Mouse (Mus musculus) granulocyte monocyte progenitor cell, adult 5-6 weeks (primary cell): ENCODE measurements around the gene Apol8. TPM values are rescaled to one million over a fixed set of nuclear protein-coding genes. Genes with fewer than 3 reads are reported as not detected.
A peak's percentile ranks its signal among the peaks of the same experiment; 100 is the strongest.

ENCODE experiments used
- ATAC-seq: replicated peaks from 2 replicates; pipeline ENCODE4 v1.8.0; 2016; ENCODE audit warnings: mild to moderate bottlenecking, moderate TSS enrichment, inconsistent platforms; ENCODE audit not compliant: poor library complexity, severe bottlenecking
- total RNA-seq, 2 experiments: library from RNA; stranded (forward) in 1 of 2; stranded (reverse) in 1 of 2; fragments of 200-712, 200-1000 nt in 1 of 2; fragments of >200 nt in 1 of 2; fragmentation: Nextera tagmentation in 1 of 2; gene quantifications; 2 replicates each; pipeline ENCODE4 v1.2.3; 2014 to 2017

Apol8 gene
- total RNA-seq, 2 experiments from 2014 or later = not detected

DNA sequence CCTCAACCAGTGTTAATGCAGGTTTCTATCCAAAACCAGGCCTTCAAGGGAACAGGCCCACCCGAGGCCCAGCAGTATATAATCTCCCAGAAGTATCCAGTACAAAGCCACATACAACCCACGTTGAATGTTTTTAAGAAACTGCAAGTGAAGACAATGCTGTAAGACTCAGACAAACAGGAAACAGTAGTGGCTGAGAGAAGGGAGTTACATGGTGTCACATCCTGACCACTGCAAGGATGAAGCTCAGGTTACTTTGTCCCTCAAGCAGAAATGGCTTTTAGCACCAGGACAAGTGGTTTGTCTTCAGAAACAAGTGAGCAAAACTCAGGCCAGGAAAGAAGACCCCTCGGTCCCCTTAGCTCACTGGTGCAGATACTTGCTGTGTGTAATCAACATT, 32.4 kb upstream of the Apol8 start:
- ATAC-seq = no peak

DNA sequence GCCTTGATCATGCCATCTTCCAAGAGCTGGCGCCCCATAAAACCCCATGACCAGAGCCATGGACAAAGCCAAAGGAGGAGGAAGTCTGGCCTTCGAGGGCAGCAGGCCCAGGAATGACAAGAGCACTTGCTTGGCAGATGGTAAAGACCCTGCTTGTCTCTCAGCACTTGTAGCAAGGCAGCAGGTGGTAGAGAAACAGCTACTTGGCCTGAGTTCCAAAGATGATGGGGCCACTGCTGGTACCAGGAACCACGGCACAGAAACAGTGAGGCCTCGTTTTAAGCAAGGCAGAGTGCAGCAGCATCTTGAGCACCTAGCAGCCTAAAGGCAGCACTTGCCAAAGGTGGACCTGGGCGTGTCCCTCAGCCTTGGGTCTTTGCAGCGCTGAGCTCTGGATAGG, 31.6 kb upstream of the Apol8 start:
- ATAC-seq = no peak

DNA sequence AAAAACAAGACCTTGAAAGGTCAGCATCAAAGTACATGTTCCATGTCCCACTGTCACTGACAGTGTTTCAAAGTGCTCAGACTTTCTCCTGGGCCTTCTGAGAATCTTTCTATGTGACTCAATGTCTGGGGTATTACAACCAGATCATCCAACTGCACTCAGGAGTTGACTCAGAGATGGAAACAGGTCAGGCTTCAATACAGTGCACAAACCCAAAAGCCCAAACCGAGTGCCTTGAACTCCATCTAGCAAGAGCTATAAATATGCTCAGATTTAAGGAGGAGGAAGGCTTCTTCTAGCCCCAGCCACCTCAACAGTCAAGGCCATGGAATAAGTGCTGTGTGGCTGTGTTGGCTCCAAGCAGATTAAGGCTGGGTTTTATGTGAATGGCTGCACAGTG, 29.0 kb upstream of the Apol8 start:
- no peak for ATAC-seq

DNA sequence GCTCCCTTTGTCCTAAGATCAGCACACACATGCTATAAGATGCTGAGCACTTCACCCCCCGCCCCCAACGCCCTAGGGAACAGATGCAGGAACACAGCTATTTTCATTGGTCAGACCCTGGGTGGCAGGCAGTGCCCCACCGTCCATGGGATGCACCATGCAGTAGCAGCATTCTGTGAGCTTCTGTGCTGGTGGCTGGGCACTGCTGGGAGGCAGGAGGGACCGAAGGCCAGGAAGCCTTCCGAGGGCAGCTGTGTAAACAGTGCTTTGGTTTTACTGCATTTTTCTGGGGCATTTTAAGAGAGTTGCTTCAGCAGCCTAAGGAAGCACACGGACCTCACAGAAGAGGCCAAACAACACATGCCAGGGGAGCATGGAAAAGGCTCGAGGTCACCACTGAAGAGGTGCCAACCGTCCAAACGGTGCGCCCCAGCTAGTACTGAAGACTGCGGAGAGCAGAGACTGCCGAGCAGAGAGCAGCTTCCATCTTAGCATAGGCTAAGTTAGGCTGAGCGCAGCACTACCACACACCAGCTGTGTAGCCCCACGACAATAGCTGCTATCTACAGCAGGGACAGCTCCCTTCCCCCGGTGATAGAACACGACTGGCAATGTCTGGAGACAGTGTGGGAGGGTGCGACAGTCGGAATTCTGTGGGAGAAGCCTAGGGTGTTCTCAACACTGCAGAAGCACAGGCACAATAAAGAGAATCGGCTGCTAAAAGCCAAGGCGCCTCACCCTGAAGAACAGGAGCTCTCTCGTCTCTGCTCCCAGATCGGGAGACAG, 27.4 kb upstream of the Apol8 start:
- no peak for ATAC-seq

DNA sequence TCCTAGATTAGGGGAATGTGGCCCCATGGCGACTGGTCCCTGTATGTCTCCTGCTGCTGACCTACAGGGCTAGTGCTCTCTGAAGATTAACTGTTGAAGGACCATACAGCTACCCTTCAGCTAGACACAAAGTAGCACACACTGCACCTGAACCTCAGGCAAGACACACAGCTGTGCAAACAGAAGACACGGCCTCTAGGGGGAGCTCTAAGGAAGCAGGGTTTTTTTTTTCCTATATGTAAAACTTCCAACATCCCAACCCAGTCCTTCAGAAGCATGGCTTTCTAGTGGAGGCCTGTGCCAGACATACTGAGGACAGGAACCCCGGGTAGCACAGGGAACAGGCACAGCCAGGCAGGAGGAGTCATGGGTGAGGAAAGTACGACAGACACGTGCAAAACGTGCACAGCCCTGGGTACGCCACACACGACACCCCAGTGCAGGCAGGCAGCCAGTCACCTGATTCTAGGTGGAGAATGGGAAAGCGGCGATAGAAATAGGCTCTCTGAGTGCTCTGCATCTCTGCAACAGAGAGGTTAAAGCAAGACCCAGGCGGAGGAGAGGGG, 25.7 kb upstream of the Apol8 start:
- peak; percentile 12; the same call in 1 of the 2 replicates for ATAC-seq

DNA sequence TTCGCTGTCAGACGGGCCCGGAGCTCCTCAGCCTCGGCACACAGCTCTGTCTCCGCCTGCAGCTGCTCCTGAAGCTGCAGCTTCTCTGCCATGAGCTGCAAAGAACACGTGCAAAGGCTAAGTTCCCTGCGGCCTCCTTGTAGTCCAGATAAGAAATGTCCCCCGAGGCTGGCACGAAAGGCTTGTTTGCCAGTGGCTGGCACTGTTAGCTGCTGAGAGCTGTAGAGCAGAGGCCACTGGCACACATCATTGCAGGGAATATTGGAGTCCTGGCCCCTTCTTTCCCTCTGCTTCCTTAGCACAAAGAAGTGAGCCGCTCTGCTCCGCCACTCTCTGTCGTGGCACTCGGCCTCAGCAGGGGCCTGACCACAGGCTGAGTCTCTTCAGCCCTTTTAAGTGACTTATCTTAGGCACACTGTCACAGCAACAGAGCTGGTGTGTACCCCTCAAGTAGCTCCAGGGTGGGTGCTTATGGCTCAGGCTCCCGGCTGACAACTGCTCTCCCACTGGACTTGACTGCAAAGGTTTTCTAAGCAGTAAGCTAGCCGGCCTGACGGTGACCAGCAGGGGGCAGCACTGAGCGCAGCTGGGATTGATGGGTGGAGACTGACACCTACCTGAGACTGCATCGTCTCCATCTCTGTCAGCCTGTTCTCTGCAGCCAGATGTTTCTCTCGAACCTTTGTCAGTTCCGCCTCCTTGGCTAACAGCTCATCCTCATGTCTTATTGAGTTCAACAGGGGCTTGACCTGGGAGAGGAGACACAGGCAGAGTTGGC, 18.6 kb upstream of the Apol8 start:
- peak; percentile 45; the same call in 1 of the 2 replicates for ATAC-seq

DNA sequence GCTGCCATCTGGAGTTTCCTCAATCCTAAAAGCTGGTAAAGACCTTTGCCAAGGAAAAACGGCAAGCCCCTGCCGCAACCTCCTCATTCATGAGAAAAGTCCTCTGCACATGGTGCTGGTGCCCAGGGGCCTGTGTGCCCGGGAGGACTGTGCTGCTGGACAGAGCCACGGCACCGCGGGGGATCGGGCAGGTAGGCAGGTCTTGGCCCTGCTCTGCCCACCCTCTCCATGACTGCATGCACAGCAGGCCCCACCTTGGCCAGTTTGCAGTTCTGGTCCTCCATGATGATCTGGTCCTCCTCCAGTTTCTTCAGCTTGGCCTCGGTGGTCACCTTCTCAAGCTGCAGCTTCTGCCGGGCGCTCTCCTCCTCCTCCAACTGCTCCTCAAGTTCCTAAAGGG, 17.5 kb upstream of the Apol8 start:
- no peak for ATAC-seq

DNA sequence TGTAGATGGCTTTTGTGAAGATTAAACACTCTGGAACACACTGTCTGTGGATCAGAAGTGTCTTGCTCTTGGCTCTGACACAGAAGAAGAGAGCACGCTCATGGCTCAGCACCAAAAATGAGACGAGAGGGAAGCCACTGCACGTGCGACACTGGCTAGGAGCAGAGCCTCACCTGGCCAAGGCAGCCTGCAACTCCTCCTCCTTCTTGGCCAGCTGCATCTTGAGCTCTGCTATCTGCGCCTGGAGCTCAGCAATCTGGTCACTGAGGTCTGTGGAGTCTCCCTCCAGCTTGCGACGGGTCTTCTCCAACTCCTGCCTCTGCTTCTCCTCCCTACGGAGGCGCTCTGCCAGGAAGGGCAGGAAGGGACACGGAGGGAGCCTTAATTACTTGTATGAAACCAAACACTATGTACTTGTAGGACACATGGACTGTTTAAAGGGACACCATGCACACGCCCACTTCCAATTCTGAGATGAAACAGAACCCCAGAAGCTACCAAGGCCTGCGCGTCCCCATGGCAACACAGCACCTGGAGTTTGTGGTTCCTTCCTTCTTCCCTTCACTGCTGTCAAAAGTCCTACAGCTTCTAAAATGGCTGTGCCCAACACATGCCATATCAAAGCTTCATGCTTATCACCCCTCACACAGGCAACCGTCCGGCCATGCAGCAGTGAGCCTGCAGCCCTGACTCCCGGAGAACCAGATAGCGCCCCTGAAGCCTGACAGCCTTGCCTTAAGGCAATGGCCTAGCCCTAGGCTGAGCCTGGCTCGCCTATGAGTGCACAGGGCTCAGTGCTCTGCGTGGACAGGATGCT, 16.5 kb upstream of the Apol8 start:
- no peak for ATAC-seq

DNA sequence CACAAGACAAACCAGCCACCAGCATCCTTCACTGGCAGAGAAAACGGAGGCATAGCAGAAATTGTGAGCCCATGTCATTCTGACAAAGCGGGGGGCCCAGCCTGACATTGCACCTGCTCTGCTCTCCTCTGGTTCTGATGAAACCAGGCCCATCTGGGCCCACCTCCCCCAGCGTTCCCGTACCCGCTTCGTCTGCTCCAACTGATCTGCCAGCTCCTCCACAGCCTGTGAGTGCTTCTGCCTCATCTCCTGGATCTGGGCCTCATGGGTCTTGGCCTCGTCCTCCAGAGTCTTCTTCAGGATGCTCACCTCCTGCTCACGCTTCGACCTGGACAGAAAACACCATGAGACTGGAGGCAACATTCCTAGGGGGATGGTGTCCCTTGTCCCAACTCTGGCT, 14.1 kb upstream of the Apol8 start:
- ATAC-seq = no peak

DNA sequence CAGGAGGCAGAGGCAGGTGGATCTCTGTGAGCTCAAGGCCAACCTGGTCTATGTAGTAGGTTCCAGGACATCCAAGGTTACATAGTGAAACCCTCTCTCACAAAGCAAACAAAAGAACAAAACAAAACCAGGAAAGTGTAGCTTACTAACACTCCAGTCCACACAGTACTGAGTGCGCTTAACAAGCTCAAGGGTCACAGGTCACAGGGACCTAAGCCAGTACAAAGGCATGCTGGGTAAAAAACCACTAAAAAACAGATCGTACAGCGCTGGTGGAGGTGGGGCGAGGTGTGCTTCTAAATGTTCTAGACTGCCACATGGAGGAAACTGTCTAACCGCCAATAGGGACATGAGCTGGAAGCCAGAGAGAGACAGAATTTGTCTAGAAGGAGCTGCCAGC, 13.5 kb upstream of the Apol8 start:
- ATAC-seq = no peak

DNA sequence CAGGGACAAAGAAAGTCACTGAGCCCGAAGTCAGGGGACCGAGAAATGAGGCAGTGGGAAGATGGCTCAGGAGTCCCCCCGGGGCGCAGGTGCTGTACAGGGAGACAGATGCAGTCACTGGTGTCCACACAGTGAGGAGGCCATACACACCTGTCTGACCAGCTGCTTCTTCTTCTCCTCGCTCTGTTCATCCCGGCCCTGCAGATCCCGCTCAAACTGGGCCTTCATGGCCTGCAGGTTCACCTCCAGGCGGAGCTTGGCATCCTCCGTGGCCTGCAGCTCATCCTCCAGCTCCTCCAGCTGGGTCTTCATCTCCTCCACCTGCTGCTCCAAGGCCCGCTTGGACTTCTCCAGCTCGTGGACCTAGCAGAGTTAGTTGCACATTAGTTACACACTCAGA, 10.2 kb upstream of the Apol8 start:
- ATAC-seq = no peak

DNA sequence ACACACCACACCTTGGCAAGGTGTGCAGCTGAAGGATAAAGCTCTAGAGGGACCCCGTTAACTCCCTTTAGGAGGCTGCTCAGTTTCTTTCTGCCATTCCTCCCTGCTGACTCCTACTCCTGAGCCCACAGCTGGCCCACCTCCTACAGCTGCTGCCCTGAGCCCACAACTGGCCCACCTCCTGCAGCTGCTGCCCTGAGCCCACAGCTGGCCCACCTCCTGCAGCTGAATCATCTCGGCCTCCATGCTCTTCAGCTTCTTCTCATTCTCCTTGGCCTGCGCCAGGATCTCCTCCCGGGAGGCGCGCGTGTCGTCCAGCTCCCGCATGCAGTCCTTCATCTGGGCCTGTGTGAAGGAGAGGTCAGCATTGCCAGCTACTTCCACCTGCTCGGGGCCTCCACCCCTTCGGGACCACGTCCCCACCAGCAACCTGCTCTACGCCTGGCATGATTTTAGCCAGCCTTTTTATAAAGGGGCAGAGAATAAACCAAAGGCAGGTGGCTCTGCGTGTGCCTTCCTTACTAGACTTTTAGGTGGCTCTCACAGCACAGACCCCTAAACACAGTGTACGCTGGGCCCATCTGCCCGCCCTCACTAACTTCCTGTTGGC, 8.8 kb upstream of the Apol8 start:
- no peak for ATAC-seq

DNA sequence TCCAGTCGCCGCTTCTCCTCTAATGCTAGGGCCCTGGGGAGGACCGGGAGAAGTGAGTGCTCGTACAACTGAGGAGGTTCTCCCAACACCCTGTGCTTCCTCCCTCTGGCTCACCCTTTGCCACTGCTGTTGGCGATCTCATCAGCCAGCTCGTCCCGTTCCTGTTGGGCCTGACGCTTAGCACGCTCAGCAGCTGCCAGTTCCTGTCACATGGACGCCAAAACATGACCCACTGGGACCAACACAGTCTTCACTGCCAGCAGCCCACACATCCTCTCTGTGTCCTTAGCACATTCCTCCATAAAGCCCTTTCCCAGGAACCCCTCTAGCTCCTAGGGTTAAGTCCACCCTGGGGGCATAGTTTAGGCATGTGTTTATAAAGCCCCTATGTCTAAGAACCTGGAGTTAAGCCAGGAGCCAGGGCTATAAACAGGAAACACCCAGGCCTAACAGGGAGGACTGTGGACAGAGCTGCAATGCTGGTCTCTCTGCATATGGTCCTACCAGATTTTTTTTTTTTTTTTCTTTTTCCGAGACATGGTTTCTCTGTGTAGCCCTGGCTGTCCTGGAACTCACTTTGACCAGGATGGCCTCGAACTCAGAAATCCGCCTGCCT, 7.7 kb upstream of the Apol8 start:
- ATAC-seq = no peak

DNA sequence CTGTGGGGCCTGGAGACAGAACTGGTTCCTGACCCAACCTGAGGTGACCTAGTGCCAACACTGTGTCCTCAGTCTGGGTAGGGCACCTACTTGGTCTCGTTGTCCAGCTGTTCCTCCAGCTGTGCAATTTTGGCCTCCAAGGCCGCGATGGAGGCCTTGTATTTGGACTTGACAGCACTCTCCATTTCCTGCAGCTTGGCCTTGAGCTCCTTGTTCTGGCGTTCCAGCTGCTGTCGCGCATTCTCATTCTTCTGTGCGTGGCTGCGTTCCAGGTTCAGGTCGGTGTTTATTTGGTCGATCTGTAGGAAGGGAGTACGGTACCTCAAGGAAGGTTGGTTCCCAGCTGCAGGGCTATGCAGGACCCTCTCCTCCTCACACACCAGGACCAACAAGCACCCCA, 6.9 kb upstream of the Apol8 start:
- ATAC-seq = no peak

DNA sequence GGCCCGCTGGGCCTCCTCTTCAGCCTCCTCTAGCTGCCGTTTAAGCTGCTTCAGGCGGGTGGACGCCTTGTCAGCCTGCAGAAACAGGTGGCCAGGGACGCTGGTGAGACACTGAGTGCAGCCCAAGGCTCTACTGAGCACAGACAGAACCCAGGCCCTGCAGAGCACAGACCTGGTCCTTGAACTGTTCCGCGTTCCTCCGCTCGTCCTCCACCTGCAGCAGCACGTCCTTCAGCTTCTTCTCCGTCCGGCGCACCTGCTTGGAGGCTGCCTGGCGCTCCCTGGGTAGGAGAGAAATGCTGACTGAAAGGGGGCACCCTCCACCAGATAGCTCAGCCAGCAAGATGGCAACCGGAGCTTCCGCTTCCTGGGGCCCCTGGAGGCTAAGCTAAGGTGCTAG, 6.2 kb upstream of the Apol8 start:
- ATAC-seq = no peak

DNA sequence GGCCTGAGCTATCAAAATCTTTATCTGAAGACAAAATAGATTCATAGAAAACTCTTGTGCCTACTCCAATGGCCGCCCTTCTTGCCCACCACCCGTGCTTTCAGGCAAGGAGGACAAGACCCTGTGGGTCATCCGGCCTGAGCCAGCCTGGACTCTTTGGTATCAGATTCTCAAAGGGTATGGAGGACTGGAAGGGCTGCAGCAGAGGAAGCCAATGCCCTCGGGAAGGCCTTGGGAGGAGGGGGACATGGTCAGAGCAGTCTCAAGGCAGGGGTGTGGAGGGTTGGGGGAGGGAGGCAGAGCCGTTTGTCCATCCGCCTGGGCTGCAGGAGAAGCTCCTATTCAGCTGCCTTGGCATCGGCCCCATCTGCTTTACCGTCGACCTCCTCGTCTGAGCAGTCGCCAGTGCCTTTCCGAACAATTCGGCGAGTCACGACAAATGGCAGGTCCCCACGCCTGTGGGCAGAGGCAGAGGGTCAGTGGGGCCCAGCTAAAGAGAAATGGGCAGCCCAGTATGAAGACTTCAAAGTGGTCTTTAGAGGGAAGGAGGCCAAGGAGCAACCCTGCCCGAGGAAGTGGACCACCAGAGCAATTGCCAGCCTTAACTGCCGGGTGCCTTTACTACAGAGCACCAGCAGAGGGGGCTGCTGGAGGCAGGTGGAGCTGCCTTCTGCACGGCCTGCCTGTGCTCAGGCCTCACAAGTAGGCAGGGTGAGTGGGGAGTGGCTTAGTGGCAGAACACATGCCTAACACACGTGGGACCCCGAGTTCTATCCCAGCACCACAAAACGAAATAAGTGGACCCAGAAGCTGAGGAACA, 5.0 kb upstream of the Apol8 start:
- peak; percentile 70; the same call in 1 of the 2 replicates for ATAC-seq

DNA sequence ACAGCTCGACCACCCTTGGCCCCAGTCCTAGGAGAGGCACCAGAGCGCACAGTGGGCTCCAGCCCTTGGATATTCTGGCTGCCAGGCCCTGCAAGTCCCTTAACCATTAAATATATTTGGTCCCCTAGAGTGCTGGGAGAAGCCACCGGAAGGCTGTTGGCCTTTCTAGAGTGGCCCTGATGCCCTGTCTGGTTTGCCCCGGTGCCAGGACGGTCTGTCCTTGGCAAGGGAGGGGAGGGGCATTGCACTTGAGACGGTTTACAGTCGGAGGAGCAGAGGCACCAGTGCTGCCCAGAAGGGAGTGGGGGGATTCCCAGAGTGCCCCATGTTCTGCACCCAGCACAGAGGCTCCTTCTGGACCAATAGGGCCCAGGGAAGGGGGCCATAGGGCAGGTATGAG, 4.3 kb upstream of the Apol8 start:
- ATAC-seq = no peak

DNA sequence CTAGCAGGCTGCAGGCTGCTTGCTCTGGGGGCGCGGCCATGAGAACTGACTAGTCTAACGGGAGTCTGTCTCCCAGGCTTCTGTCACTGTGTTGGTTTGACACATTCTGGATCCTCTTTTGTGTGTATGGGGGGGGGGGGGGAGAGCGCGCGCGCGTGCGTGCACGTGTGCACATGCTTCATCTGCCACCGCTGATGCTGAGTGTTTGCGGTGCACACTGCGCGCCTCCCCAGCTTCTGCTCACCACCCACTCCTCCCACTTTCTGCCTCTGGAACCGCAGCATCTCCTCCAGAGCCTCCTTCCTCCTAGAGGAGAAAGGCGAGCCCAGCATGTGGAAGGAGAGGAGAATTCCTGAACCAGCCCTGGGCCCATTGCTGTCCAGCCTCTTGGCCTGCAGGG, 3.2 kb upstream of the Apol8 start:
- ATAC-seq = no peak
